Mouse (Mus musculus) mesoderm, embryonic 11.5 days (tissue): ENCODE data around the gene Olfr1392.
A peak's percentile ranks its signal among the peaks of the same experiment; 100 is the strongest.
"Not testable (repeated sequence)": the region's sequence is repeated elsewhere in the genome, so short reads cannot be mapped to it uniquely, and the experiment has no call there.

Experiments used
- DNase-seq: peaks from one replicate; pipeline ENCODE4 v3.0.0-alpha.2; 2012; ENCODE audit warnings: low read depth, low spot score

Olfr1392 gene

DNA sequence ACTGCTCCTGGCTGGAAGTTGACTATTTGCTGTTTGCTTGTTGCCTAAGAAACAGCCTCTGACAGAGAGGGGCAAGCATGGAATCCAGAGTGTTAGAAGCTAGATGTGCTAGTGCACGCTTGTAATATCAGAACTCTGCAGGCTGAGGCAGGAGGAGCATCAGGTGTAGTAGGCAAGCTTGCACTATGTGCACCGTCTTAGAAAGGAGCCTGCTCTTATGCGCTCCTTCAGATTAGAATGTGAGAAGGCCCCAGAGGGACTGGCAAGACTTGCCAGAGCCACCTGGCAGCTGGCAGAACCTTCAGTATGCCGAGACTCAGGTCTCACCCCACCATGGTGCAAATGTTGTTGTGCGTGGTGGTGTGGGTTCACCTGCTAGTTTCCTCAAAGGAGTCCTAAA lies 33.0 kb upstream of the Olfr1392 start:
- no peak for DNase-seq

DNA sequence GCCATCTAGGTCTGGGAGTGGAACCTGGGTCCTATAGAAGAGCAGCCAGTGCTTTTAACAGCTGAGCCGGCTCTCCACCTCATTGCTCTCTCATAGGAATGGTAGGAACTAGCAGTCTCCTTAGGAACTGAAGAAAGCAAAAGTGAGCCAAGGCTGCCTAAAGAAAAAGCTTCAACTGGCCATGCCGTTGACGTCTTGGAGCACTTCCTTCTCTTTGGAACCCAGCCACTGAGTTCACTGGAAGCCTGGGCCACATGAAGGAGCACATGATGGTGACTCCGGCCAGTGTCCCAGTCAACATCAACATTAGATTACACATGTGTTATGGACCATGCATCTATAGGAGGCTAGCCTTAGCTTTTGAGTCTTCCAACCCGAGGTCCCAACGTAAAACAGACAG lies 32.0 kb upstream of the Olfr1392 start:
- DNase-seq: no peak

DNA sequence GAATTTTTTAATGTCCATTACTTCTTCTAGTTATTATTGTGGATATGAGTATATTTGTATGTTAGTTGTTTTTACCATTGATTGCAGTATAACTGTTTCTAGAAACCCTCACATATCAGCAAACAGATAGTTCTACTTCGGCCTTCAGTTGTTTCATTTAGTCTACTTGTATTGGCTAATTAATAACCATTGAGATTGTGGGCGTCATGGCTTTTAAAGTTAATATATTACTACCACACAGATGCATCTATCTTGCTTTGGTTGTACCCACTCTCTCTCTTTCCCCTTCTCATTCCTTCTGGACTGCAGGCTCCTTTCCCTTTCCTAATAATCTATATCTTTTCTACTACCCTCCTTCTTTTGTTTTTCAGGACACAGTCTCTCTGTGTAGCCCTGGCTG lies 25.8 kb upstream of the Olfr1392 start:
- DNase-seq: no peak

DNA sequence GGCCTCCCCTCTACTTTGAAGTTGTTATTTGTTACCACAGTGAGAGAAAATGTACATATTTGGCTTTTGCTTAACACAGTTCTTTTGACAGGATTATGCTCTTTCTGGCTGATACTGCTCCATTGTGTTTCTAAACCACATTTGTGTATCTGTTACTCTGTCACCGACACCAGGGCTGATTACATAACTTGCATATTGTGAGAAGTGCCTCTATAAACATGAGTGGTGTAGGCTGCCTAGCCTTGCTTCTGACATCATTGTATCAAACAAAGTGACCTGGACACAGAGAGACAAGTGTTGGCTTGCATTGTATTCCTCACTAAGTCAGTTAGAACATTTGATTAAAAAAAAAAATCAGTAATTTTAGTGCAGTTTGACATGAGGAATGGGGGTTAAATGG lies 25.3 kb upstream of the Olfr1392 start:
- DNase-seq: no peak

DNA sequence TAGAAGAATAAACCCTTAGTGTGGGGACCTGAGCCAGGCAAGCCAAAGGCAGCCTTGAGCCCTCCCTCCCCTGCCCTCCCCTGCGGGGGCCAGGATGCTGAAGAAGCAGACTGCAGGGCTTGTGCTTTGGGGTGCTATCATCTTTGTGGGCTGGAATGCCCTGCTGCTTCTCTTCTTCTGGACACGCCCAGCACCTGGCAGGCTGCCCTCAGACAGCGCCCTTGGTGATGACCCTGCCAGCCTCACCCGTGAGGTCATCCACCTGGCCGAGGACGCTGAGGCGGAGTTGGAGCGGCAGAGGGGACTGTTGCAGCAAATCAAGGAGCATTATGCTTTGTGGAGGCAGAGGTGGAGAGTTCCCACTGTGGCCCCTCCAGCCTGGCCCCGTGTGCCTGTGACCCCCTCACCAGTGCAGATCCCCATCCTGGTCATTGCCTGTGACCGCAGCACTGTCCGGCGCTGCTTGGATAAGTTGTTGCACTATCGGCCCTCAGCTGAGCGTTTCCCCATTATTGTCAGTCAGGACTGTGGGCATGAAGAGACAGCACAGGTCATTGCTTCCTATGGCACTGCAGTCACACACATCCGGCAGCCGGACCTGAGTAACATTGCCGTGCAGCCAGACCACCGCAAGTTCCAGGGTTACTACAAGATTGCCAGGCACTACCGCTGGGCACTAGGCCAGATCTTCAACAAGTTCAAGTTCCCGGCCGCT lies 24.3 kb upstream of the Olfr1392 start:
- DNase-seq: no peak

DNA sequence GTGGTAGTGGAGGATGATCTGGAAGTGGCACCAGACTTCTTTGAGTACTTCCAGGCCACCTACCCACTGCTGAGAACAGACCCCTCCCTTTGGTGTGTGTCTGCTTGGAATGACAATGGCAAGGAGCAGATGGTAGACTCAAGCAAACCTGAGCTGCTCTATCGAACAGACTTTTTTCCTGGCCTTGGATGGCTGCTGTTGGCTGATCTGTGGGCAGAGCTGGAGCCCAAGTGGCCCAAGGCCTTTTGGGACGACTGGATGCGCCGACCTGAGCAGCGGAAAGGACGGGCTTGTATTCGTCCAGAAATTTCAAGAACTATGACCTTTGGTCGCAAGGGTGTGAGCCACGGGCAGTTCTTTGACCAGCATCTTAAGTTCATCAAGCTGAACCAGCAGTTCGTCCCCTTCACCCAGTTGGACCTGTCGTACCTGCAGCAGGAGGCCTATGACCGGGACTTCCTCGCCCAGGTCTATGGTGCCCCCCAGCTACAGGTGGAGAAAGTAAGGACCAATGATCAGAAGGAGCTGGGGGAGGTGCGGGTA lies 23.7 kb upstream of the Olfr1392 start:
- no peak for DNase-seq

DNA sequence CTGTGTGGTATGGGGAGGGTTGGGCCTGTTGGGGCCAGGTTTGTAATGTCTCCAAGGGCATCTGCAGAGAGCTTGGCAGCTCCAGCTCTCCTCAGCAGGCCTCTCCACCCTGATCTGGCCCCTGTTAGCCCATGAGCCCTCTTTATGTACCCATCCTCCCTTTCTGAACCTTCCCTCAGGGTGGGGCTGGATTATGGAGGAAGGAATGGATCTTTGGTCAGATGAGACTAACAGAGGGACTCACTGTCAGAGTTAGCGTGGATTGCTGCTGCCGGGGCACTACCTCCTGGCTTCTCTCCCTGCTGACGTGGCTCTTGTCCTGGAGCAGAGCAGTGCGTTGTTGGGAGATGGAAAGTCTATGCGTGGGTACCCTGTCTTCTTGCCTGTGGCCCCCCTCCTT lies 22.8 kb upstream of the Olfr1392 start:
- no peak for DNase-seq

DNA sequence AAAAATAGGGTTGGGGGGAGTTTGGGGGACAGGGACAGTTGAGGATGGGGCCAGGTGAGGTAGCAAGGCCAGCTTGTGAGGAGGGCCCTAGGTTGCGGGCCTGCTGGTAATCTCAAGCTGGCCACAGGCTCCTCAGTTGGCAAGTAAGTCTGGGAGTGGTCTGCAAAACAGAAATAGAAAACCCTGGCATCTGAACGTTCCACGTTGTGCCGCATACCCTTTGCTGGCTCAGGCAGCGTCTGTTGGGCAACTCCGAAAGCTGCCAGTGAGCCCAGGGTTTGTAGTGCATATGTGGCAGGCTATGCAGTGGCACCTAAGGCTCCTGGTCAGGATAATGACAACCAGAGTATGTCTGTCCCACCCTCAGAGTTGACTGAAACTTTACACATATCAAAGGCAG lies 21.9 kb upstream of the Olfr1392 start:
- no peak for DNase-seq

DNA sequence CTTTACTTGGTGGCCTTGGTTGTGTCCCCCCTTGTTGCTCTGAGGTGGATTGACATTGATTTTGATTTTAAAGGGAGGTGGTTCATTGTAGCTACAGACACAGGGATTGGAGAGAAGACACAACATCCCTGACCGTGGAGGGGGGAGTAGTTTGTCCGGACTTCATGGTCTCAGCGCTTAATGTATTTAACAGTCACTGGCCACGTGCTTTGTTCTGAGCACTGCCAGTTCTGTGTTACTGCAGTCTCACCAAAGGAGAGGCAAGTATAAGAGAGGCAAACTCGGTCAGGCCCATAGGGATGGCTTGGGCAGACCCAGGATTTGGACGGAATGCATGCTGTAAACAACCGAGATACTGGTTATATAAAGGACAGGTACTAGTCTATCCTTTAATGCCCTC lies 21.0 kb upstream of the Olfr1392 start:
- no peak for DNase-seq

DNA sequence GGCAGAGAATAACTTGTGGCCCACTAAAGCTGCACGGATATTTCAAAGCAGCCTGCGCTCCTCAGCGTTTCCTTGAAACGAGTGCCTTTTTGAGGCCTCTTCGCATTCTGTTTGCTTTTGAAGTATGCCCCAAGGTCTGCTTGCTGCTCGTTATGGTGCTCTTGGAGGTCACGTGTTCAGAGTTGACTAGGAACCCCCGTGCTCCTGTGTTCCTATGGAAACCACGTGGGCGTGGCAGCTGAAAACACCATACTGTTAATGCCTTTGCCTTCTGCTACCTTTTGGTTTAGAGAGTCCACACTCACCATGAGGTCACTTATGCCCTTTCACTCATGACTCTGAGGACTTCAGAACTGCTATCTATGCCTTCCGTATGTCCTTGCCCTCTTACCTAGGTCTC lies 20.5 kb upstream of the Olfr1392 start:
- no peak for DNase-seq

DNA sequence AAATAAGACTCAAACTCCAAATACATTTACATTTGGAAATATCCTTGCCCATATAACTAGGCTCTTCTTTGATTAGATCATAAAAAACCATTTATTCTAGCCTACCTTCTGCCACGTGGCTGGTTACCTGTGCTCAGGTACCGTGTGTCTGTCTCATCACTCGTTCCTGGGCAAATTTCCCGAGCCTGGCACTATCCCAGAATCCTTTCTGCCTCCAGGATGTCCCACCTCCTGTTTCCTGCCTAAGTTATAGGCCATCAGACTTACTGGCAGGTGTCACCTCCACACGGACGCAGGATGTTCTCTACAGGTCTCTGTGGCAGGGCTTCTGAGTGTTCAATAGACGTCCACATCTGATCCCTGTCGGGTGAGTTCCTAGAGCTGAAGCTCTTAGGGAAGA lies 20.0 kb upstream of the Olfr1392 start:
- no peak for DNase-seq

DNA sequence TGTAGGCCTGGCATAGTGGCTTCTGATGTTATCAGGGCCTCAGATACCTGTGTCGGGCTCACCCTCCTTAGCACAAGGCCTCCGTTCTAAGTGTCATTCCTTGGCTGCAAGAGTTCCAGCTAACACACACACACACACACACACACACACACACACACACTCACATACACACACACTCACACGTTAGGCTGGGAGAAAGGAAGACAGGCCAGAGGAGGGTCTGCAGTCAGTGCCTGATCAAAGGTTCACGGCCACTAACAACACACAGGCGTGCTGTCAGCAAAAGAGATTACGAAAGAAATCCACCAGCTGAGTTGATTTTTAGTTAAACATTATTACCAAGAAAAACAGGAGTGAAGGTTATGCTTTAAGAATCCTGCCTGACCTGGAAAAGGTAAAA lies 18.4 kb upstream of the Olfr1392 start:
- DNase-seq: no peak

DNA sequence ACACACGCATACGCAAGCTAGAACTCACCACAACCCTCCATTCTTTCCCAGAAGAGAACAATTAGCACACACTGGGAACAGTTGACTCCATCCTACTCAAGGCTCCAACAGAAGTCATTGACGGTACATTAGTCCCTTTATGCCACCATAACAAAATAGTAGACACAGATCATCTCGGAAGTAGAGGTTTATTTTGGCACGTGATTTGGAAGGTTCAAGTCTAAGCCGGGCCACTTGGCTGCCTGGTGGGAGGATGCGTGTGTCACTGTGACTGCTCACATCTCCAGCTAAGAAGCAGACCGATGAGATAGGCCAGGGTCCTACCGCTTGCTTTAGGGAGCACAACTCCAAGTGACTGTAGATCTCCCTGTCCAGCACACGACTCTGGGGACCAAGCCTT lies 17.8 kb upstream of the Olfr1392 start:
- DNase-seq: no peak

DNA sequence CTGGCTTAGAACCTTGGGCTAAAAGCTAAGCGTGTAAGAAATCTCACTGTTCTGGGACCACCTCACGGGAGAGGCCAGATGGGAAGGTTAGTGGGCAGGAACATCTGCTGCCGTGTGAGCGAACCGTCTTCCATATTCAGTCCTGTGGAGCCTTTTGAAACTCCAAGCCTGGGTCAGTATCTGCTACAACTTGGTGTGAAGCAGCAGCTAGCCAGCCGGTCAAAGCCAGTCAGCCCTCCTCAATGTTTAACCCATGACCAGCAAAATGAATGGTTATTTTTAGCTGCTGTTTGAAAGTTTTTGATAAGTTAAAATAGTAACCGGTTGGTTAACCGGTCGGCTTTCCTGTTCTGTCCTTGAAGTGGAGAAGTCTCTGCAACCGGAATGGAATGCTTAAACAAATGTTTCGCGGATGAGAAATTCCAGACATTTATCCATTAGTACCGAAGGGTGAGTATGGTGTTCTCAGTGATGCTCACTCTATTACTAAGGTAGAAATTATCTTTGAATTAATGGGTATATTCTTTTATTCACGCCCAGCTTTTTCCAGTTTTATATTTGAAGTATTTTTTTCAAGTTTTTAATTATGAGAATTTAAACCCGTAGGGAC lies 17.0 kb upstream of the Olfr1392 start:
- no peak for DNase-seq

DNA sequence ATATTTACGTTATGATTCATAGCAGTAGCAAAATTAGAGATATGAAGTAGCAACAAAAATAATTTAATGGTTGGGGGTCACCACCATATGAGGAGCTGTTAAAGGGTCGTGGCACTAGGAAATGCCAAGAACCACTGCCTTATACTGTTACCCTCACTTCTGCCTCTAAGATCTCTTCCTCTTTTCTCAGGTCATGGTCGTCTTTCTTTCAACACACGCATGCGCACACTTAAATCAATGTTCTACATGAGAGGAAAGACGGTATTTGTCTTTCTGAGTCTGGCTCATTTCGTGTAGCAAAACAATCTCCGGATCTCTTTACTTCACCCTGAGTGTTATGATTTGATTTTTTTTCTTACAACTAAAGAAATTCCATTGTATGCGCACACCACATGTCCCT lies 15.3 kb upstream of the Olfr1392 start:
- no peak for DNase-seq

DNA sequence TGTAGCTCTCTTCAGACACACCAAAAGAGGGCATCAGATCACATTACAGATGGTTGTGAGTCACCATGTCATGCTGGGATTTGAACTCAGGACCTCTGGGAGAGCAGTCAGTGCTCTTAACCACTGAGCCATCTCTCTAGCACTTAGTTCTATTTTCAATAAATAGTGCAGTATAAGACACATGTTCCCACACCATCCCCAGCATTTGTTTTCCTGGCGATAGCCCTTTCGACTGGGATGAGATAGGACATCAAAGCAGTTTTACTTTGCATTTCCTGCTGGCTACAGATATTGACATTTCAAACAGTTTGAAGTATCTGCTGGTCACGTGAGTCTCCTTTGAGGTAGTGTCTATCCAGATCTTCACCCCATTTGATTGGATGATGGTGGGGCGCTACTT lies 14.7 kb upstream of the Olfr1392 start:
- DNase-seq: no peak

DNA sequence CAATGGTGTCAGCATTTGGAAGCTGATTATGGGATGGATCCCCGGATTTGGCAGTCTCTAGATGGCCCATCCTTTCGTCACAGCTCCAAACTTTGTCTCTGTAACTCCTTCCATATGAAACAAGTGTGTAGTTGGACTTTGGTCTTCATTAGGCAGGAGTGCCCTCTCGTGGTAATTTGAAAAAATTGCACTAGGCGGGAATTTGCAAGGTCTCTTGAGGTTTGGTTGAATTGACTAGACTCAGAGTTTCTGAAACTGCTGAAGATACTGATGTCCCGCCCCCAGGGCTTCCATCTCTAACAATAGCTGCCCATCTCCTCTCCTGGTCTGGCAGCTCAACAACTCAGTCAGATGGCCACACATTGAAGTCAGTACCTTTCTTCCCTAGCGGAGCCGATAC lies 13.7 kb upstream of the Olfr1392 start:
- peak; percentile 71 for DNase-seq

DNA sequence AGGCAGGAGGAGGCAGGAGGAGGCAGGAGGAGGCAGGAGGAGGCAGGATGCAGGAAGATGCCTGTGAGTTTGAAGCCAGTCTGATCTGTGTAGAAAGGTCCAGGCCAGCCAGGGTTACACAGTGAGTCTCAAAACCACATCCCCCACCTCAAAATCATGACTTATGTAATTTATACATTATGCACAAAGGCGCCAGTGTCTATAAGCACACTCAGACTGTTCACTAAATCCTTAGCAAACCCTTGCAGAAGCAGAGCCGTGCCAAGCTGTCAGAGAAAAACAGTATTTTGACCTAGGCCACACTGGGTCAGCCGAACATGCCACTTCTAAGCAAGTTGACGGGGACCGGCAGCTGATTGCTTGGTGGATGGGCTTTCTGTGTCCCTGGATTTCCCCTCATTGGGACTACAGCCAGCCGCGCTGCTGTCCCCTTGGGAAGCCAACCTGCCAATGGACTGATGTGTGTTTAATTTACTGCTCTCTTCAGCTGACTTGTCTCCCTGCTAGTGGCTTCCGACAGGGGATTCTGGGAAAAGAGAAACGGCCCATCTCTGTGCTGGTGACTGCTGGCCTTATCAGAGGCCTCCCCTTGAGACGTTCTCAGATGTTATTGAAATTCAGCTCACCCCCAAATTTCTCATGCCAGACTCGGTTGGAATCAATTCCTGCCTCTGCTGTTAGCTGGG lies 11.1 kb upstream of the Olfr1392 start:
- no peak for DNase-seq

DNA sequence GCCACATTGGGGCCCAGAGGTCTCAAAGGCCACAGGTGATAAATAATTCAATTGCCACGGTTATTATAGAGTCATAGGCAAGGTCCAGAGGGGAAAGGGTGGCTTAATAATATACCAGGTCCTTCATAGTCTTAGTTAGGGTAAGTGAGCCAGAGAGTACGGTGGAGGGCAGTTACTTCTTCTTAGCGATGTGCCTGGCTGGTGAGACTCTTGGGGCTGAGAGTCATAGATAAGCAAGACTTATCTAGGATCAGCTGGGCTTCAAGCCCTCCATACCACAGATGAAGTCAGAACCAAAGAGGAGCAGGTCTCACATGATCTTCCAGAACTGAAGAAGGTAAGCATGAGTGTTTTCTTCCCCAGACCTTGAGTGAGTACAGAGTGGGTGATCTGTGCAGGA lies 6.9 kb upstream of the Olfr1392 start, which contains the start of gene Olfr1393:
TSS of gene Olfr1393 (plus strand) at position 83 of the 400 bp plus-strand sequence.
- no peak for DNase-seq

DNA sequence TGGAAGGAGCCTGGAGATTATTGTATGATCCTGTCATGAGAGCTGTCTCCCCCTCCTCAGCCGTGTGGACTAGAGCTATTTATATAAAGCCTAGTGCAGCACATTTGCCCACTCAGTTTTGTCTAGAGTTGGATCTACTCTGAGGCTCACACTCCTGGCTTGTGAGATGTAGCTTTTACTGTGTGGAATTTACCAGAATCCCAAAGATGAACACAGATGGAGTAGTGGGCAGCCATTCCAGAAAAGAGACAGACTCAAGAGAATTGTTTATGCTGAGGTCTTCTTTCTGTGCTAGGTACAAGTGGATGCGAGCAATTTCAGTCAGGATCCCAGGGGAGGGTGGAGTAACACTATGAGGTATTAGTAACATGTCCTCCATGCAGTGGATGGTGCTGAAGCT lies 2.2 kb downstream of the Olfr1392 start:
- DNase-seq: no peak

DNA sequence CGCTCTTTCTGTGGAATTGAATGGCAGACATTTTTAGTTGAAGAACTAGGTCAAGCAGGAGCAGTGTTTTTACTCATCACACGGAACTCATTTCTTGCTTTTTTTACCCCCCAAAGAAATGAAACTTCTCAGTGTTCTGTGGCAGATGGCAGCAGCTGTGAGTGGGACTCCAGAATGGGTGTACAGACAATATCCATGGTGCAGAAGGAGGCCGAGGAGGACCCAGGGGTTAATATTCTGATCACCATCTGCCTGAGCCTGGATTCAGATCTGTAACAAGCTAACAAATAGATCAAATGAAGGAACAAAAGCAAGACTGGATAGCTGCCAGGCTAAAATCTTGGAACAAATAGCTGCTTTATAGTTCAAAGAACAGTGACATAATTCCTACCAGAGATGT lies 7.7 kb downstream of the Olfr1392 start:
- DNase-seq: no peak

DNA sequence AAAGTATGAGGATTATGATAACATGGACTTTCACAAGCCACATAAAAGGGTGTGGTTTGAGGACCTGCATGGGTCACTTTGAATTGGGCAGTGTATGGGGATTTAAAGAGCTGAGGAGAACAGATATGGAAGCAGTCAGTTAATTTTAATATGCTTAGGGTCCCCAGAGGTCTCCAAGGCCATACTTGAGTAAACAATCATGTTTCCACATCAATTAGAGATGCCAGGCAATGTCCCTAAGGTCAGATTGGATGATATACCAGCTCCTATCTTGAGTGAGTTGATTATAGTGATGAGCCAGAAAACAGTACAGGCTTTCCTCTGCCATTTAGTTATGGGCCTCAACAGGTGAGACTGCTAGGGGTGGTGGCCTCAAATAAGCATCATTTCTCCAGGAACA lies 19.4 kb downstream of the Olfr1392 start, which contains the start of gene Olfr10:
TSS of gene Olfr10 (plus strand) at position 301 of the 400 bp plus-strand sequence.
- DNase-seq: no peak

DNA sequence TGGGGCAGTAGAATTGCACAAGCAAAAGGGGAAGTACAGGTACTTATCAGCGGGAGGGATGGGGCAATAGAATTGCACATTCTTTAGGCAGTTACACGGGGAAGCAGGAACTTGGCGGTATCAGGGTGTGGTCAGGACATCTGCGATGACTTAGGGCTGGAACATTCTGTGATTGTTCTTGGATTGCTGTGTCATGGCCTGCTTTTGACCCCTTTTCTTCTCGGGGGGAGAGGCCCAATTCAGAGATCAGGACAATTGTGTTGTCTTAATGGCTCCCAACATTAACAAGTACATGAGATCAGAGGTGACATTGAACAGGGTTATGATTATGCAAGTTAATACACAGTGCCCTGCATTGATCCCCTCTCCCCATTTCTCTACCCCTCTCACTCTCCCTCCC lies 23.5 kb downstream of the Olfr1392 start:
- DNase-seq: not testable (repeated sequence)
